Mouse (Mus musculus) G1E (cell line): ENCODE data around the gene Cyp17a1. TPM values are rescaled to one million over a fixed set of nuclear protein-coding genes. Genes with fewer than 3 reads are reported as not detected.

Source experiments
- ATAC-seq: 2 replicates; pipeline ENCODE4 v1.8.0; 2016; ENCODE audit warnings: mild to moderate bottlenecking; ENCODE audit not compliant: insufficient number of reproducible peaks, poor library complexity, low FRiP score, severe bottlenecking; ENCODE audit errors: extremely low read depth
- DNase-seq: peaks from one replicate; pipeline ENCODE4 v3.0.0; 2012; ENCODE audit warnings: low spot score
- H3K27me3 ChIP-seq: 2 replicates; pipeline ENCODE4 v1.6.1; 2012; ENCODE audit warnings: mild to moderate bottlenecking, low read length, inconsistent platforms; ENCODE audit not compliant: insufficient read depth
- H3K36me3 ChIP-seq: replicated peaks from 2 replicates; pipeline ENCODE3; 2012; ENCODE audit warnings: mild to moderate bottlenecking, inconsistent platforms
- H3K4me1 ChIP-seq: 2 replicates; pipeline ENCODE4 v1.6.1; 2012; ENCODE audit warnings: low read depth, low read length, inconsistent platforms, mixed read lengths; ENCODE audit not compliant: insufficient read depth
- H3K4me3 ChIP-seq: 2 replicates; pipeline ENCODE4 v1.5.1; 2012; ENCODE audit warnings: low read depth, mild to moderate bottlenecking, inconsistent platforms, low read length, moderate library complexity, mixed read lengths
- H3K9me3 ChIP-seq: replicated peaks from 2 replicates; pipeline ENCODE4 v1.6.1; 2012; ENCODE audit warnings: inconsistent platforms
- CTCF ChIP-seq: IDR thresholded peaks from 2 replicates; pipeline ENCODE4 v1.5.1; 2012; ENCODE audit warnings: low read depth, low read length, inconsistent platforms, mixed read lengths
- GATA1 ChIP-seq: IDR thresholded peaks from 2 replicates; pipeline ENCODE4 v1.6.1; 2012; ENCODE audit warnings: borderline replicate concordance, low read length, inconsistent platforms, mixed read lengths
- GATA2 ChIP-seq: IDR thresholded peaks from 2 replicates; pipeline ENCODE4 v1.6.1; 2012; ENCODE audit warnings: low read depth, low read length, inconsistent platforms, borderline replicate concordance
- POLR2AphosphoS5 ChIP-seq: IDR thresholded peaks from 2 replicates; pipeline ENCODE4 v1.6.1; 2012; ENCODE audit warnings: low read depth, low read length, inconsistent platforms; ENCODE audit not compliant: insufficient replicate concordance
- TAL1 ChIP-seq: conservative IDR thresholded peaks from 2 replicates; pipeline ENCODE4 v1.6.1; 2012; ENCODE audit warnings: low read depth, low read length, inconsistent platforms, mixed read lengths
- polyA plus RNA-seq: library from polyadenylated mRNA; stranded (reverse); fragments of >175 nt; gene quantifications from 2 replicates; pipeline ENCODE4 v1.2.3, GENCODE M21; 2012
- total RNA-seq, 2 experiments: library from RNA; stranded (forward) in 1 of 2; stranded (reverse) in 1 of 2; fragments of 200-1000 nt in 1 of 2; fragments of >200 nt in 1 of 2; fragmentation: Nextera tagmentation in 1 of 2; gene quantifications; 2 replicates each; pipeline ENCODE4 v1.2.3; 2014 to 2017

Gene Cyp17a1
- total RNA-seq (2014; fragmentation: Nextera tagmentation) (not detected in 2 replicates), total RNA-seq (2017) (0.06 and 0.22 TPM in 2 replicates), polyA plus RNA-seq (not detected in 2 replicates)

DNA sequence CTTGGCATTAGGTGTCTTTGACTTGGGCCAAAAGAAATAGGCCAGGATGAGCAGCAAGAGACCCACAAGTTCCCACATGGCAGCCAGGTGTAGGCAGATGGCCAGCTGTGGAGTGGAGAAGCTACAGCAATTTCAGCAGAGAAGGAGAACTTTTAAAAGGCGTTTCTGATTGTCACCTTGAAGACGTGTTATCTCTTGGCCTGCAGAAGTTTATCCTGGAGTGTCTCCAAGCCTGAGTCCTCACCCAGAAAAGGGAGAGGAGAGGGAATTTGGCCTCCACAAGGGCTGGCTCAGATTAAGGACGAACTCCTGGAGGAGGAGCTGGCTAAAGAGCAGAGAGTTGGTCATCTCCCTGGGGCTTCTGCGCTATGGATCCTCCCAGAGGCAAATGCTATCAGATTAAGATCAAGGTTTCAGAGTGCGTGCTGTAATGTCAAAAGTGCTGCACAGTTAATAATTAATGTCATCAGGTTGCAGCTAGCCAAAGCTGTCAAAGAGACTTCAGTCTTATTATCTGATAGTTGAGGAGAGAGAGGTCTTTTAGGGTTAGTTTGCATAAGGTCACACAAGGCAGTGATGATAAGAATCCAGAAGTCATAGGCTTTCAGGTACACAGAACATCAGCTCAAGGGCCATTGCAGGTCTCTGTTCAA lies at the start of gene Cyp17a1:
Gene Cyp17a1, minus strand, starts transcription at position 407 of the 653 bp plus-strand sequence.
- H3K36me3 ChIP-seq: no peaks in the 10 kb centered on the region
- no peak for ATAC-seq
- no peak within 1 kb of the TSS for H3K4me3 ChIP-seq
- peaks cover 77% of the 10 kb centered on the region for H3K27me3 ChIP-seq
- no peak for DNase-seq
- H3K9me3 ChIP-seq: no peaks in the 10 kb centered on the region
- no peak for TF ChIP-seq GATA2
- TF ChIP-seq GATA1: no peak
- no peak for TF ChIP-seq POLR2AphosphoS5
- TF ChIP-seq TAL1: no peak
- TF ChIP-seq CTCF: no peak
- peaks cover 16% of the 10 kb centered on the region; the same call in 1 of the 2 replicates for H3K4me1 ChIP-seq

DNA sequence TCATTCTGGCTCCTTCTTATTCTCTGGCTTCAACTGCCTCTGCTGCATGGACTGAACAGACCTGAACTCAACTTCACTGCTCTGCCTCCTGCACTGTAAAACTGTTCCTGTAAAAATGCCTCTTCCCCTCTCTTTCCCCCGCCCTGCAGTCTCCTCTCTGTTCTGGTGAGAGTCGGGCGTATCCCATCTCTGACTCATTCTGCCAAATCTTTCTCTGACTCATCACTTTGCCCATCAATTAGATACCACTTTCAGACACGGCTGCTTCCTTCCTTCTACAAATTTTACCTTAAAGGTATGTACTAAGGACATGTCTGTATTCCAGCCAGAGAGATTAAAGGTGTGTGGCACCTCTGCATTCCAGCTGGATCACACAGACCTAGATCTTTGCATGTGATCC lies 45.2 kb upstream of the Cyp17a1 start:
- ATAC-seq (no peak), DNase-seq (no peak)

DNA sequence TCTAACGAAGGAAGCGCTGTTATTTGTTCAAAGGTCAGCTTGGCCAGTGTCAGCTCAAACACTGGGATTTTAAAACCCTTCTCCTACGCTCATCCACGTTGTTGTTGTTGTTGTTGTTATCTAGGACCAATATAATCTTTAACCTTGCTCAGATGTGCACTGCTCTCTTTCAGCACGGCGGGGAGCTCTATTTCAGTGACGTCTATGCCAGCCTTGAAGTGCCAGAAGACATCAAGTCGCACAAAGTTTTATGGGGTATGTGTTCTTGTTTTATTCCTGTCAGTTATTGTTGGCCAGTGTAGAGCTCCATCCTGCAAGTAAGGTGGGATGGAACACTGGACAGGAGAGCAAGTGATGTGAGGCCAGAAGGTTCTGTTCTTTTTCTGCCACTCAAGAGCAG lies 42.0 kb upstream of the Cyp17a1 start:
- peaks cover 5% of the 10 kb centered on the region for H3K9me3 ChIP-seq
- peaks cover 6% of the 10 kb centered on the region; the same call in 1 of the 2 replicates for H3K4me1 ChIP-seq
- H3K4me3 ChIP-seq: no peak overlapping the region
- DNase-seq (no peak), ATAC-seq (no peak)
- peaks cover 33% of the 10 kb centered on the region for H3K27me3 ChIP-seq
- H3K36me3 ChIP-seq: no peaks in the 10 kb centered on the region
- TF ChIP-seq CTCF (no peak), GATA2 (no peak)

More for the DNA sequence above, 45.2 kb upstream of the Cyp17a1 start:
- TF ChIP-seq CTCF: no peak
- TF ChIP-seq GATA2: no peak
- TF ChIP-seq POLR2AphosphoS5: no peak
- no peak for TF ChIP-seq GATA1
- TF ChIP-seq TAL1: no peak
- Histone ChIP-seq H3K9me3 (peaks cover 5% of the 10 kb centered on the region), H3K36me3 (no peaks in the 10 kb centered on the region), H3K4me3 (no peak overlapping the region), H3K4me1 (0 out of 2 replicates have a peak, but pooled peaks cover 3% of the 10 kb centered on the region), H3K27me3 (peaks cover 30% of the 10 kb centered on the region)

- Histone ChIP-seq H3K36me3 (no peaks in the 10 kb centered on the region), H3K4me3 (no peak overlapping the region), H3K4me1 (peaks cover 8% of the 10 kb centered on the region; the same call in 1 of the 2 replicates), H3K9me3 (peaks cover 5% of the 10 kb centered on the region), H3K27me3 (peaks cover 27% of the 10 kb centered on the region)
- TF ChIP-seq GATA2 (no peak), CTCF (no peak), POLR2AphosphoS5 (no peak), TAL1 (no peak), GATA1 (no peak)
- ATAC-seq (no peak), DNase-seq (no peak)
Measured at GRCm38 (mm10) chr19:46714234-46714633, 41.3 kb upstream of the Cyp17a1 start.

- TF ChIP-seq GATA2 (no peak), CTCF (no peak), GATA1 (no peak)
- no peak overlapping the region for H3K4me3 ChIP-seq
- DNase-seq (no peak), ATAC-seq (no peak)
- H3K9me3 ChIP-seq: no peaks in the 10 kb centered on the region
- no peaks in the 10 kb centered on the region for H3K36me3 ChIP-seq
- peaks cover 26% of the 10 kb centered on the region for H3K4me1 ChIP-seq
- H3K27me3 ChIP-seq: peaks cover 46% of the 10 kb centered on the region
Measured at GRCm38 (mm10) chr19:46710614-46711013, 37.6 kb upstream of the Cyp17a1 start.

- Histone ChIP-seq H3K4me3 (no peak within 1 kb of the TSS), H3K27me3 (peaks cover 40% of the 10 kb centered on the region), H3K9me3 (no peaks in the 10 kb centered on the region), H3K36me3 (no peaks in the 10 kb centered on the region), H3K4me1 (peaks cover 30% of the 10 kb centered on the region)
- DNase-seq (no peak), ATAC-seq (no peak)
- no peak for TF ChIP-seq TAL1
- TF ChIP-seq GATA2: no peak
- TF ChIP-seq POLR2AphosphoS5: no peak
- no peak for TF ChIP-seq GATA1
Measured at GRCm38 (mm10) chr19:46707296-46708151, 34.6 kb upstream of the Cyp17a1 start, which contains the start of gene As3mt. TSS of gene As3mt (plus strand) at chr19:46707458.
